Mouse (Mus musculus): ENCODE results near the gene Ppp2r5d. TPM values are rescaled to one million over a fixed set of nuclear protein-coding genes. Genes with fewer than 3 reads are reported as not detected.

Gene Ppp2r5d
- total RNA-seq, 2 experiments from 2014 or later: 35.0 to 35.3 TPM

DNA sequence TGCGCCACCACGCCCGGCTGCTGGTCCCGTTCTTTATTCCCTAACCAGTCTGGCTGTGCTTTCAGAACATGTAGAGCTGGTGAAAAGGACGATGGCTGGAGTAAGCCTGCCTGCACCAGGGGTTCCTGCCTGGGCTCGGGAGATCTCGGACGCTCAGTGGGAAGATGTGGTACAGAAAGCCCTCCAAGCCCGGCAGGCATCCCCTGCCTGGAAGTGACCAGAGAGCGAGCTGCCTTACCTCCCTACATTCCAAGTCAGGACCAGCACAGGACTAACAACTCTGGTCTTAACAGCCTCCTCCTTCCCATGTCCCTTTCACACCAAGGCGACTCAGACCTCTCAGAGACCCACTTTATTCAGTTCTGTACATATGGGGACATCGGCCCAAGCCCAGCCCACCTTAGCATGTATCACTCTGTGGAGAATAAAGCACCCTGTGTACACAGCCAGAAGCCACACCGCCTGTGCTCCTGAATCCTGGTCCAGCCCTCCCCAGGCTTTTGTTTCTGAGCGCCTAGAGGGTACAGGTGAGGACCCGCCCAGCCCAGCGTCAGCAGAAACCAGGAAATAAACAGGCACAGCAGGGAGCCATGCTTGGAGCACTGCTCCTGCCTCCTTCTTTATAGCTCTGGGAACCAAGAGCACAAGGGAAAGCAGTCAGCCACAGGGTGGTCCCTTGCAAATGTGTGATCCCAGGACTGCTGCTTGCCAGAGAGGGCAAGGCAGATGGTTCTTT lies 22.1 kb downstream of the Ppp2r5d start:
- intact Hi-C loops (cut with DNase I): no loop called here
- DNase-seq: no peak

- DNase-seq: no peak
- intact Hi-C loops (cut with DNase I): loop anchor here (1.0 to 2.0 kb wide), 2 partner anchors 21 to 33 kb away; no protein-coding TSS in a partner anchor
Observed at GRCm38 (mm10) chr17:46681466-46682118, 23.3 kb downstream of the Ppp2r5d start.

DNA sequence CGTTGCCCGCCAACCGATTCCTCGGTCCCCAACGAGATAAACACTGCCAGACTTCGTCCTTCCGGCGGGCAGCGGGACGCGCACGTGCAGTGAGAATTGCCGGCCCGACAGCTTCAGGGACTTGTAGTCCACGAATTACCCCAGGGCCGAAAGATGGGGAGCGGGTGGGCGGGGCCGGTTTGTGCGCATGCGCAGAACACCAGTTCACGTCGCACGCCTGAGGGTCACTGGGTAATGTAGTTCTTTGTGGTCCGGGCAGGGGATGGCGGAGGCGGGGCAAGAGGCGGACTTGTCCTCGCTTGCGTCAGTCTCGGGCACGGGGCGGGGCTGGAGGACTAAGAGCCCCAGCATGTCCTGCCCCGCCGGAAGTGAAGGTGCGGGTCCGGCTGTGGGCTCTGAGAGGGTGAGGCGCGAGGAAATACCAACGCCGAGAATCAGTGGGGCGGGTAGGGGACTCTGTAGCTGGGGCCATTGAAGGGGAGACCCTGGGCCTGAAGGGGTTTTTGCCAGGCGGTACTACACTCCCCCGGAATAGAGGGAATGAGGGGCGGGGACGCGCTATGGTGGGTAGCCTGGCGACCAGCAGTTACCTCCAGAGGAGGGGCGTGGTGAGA lies 24.0 kb downstream of the Ppp2r5d start, which contains the start of gene Klhdc3:
Gene Klhdc3 (minus strand): TSS at position 155 of the 614 bp plus-strand sequence.
- intact Hi-C loops (cut with DNase I): loop anchor here (1.0 to 2.0 kb wide), 2 partner anchors 21 to 32 kb away; no protein-coding TSS in a partner anchor
- peak; percentile 97 for DNase-seq

GRCm38 (mm10) chr17:46679843-46680759 lies 24.8 kb downstream of the Ppp2r5d start:
- intact Hi-C loops (cut with DNase I): loop anchor here (2.0 kb wide), 1 partner anchor 31 kb away; no protein-coding TSS in a partner anchor
- DNase-seq: peak; percentile 59 to 62

GRCm38 (mm10) chr17:46678911-46679310 lies 26.0 kb downstream of the Ppp2r5d start:
- intact Hi-C loops (cut with DNase I): no loop called here
- DNase-seq: no peak

GRCm38 (mm10) chr17:46678416-46678815 lies 26.5 kb downstream of the Ppp2r5d start, which contains the start of gene Mea1:
Gene Mea1, plus strand, starts transcription at chr17:46678793.
- DNase-seq: peak; percentile 37 to 40
- intact Hi-C loops (cut with DNase I): no loop called here

DNA sequence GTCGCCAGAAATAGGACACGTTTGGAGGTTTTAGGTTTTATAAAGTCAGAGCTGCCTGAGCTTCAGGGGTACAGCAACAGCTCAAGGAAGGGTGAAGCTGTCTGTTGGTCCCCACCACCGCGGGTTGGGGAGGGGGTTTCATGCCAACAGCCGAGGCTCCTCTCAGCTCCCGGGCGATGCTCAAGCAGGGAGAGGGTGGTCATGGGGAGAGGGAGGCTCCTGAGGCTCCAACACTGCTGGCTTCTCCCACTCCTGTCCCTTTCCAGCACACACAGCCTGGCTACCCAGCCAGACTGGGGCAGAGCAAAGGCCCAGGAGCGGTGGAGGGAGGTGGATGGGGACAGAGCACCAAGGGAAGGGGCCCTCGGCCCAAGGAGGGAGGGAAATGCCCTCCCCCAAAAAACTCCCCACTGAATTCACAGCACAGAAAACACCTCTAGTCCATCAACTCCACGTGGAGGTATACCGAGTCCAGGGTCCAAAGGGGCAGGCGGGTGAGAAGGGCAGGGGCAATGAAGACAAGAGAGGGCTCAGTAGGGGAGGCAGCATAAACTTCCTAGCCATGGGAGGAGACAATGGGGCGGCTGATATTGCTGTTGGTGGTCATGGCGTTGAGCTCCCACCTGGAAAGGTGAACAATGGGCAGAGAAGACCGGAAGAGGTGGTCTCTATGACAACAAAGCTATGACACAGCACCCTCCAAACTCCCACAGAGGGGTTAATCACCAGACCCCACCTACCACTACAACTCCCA lies 30.2 kb downstream of the Ppp2r5d start:
- DNase-seq: no peak
- intact Hi-C loops (cut with DNase I): no loop called here

GRCm38 (mm10) chr17:46673850-46674529 lies 30.9 kb downstream of the Ppp2r5d start, which contains the start of gene Rrp36:
Gene Rrp36, minus strand, starts transcription at chr17:46674352.
- intact Hi-C loops (cut with DNase I): no loop called here
- peak; percentile 89 to 95 for DNase-seq

DNA sequence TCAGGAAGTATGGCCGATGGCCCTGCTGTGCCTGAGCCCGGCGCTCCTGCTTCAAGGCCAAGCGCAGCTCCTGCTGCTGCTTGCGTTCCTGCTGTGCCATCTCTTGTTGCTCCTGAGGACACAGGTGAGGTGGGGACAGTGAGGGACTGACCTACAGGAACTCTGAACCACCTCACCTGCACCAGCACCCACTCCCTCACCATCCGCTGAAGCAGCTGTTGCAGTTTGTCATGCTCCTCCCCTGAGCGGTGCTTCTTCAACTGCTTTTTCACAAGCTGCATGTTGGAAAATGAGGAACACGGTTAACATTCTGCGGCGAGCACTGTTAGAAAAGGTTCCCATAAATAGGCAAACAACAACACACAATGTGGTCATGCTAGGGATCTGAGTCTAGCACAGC lies 35.0 kb downstream of the Ppp2r5d start:
- DNase-seq: no peak
- intact Hi-C loops (cut with DNase I): no loop called here

DNA sequence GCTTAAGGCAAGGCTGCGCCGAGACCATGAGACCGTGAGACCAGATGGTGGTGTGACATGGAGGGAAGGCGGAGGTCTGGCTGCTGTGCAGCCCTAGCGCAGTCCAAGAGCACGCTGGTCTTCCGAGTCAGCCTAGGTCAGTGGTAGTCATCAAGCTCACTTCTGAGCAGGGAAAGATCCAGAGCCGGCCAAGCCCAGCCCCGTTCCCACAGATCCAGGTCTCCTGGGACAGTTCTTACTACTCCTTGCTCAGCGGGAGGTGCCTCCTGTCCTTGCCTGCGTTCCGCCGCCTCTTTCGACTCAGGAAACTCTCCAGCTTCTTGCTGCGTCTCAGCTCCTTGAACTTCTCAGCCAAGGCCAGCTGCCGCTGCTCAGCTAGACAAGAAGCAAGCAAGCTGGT lies 37.2 kb downstream of the Ppp2r5d start:
- peak; percentile 27 to 35 for DNase-seq
- intact Hi-C loops (cut with DNase I): no loop called here

DNA sequence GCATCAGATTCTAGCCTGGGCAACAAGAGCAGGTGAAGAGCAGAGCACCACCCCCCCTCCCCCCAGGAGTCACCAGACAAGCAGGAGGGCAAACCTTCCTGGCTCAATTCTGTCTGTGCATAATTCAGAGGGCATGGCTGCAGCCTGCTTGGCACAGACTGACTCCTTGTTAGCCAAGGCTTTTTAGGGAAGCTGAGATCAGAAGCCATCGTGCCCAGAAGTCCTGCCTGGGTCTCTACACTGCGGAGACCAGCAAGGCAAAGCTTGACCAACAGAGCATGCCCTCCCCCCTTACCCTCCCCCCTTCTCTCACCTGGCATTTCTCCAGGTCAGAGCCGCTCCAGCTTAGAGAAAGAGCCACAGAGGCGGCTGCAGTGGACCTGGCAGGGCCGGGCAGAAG lies 42.2 kb downstream of the Ppp2r5d start:
- intact Hi-C loops (cut with DNase I): no loop called here
- DNase-seq: peak in 1 of 2 experiments; percentile 50

DNA sequence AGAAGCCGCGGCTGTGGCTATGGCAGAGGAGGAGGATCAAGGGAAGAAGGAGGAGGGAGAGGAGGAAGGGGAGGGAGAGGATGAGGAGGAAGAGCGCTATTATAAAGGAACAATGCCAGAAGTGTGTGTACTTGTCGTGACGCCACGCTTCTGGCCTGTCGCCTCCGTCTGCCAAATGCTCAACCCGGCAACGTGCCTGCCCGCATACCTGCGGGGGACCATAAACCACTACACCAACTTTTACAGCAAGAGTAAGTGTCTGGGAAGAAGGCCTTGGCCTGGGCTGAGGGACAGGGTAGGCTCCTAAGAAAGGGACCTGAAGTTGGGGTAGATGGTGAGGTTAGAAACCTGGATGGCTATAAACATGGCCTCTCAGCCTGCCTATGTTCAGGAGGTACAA lies 42.9 kb downstream of the Ppp2r5d start:
- DNase-seq: no peak
- intact Hi-C loops (cut with DNase I): no loop called here

DNA sequence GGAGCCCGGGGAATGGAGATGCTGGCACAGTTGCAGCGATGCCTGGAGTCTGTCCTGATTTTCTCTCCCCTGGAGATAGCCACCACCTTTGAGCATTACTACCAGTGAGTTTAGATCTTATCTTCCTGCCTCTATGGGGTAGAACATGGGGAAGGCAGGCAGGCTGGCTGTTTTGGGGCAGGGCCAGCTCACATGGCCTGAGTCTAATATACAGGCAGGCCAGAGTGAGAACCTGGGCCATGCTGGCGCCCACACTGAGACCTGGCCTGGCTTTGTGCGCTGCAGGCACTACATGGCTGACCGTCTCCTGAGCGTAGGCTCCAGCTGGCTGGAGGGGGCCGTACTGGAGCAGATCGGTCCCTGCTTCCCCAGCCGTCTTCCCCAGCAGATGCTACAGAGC lies 43.6 kb downstream of the Ppp2r5d start:
- no peak for DNase-seq
- intact Hi-C loops (cut with DNase I): no loop called here

- intact Hi-C loops (cut with DNase I): no loop called here
- no peak for DNase-seq
Observed at GRCm38 (mm10) chr17:46656054-46656453, 48.9 kb downstream of the Ppp2r5d start.

GRCm38 (mm10) chr17:46651755-46652547 lies 53.0 kb downstream of the Ppp2r5d start:
- DNase-seq: no peak
- intact Hi-C loops (cut with DNase I): loop anchor here (5.0 kb wide), 1 partner anchor 60 kb away; the partner anchor contains the start of gene Pex6

DNA sequence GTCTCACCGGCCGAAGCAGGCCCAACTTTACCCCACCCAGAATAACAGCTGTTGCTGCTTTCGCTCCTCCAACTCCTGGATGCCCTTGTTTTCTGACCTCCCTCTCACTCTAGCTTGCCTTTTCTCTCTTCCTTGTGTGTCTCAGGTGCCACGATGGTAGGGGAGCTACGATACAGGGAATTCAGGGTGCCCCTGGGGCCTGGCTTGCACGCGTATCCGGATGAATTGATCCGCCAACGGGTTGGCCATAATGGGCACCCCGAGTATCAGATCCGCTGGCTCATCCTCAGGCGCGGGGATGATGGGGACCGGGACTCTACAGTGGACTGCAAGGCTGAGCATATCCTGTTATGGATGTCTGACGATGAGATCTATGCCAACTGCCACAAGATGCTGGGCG lies 53.6 kb downstream of the Ppp2r5d start:
- intact Hi-C loops (cut with DNase I): loop anchor here (5.0 kb wide), 1 partner anchor 61 kb away; the partner anchor contains the start of gene Pex6
- no peak for DNase-seq

- intact Hi-C loops (cut with DNase I): loop anchor here (5.0 kb wide), 1 partner anchor 62 kb away; the partner anchor contains the start of gene Pex6
Observed at GRCm38 (mm10) chr17:46650232-46651031, 54.5 kb downstream of the Ppp2r5d start, which contains the start of gene Cul7. Gene Cul7, plus strand, starts transcription at chr17:46650337.

More at GRCm38 (mm10) chr17:46650232-46651031, 54.5 kb downstream of the Ppp2r5d start, which contains the start of gene Cul7:
- peak; percentile 93 to 94 for DNase-seq
